Mouse (Mus musculus) urinary bladder, postnatal 4 days (tissue): ENCODE measurements around the gene Ube2q2.
"Not testable (repeated sequence)": the region's sequence is repeated elsewhere in the genome, so short reads cannot be mapped to it uniquely, and the experiment has no call there.

Experiments used
- DNase-seq, 2 experiments: peaks; one replicate each; pipeline ENCODE4 v3.0.0; 2021 to 2022; ENCODE audit warnings: low spot score in 2 of 2

Gene Ube2q2

GRCm38 (mm10) chr9:55241863-55242685 is 93.4 kb downstream of the Ube2q2 start:
- DNase-seq: no peak

DNA sequence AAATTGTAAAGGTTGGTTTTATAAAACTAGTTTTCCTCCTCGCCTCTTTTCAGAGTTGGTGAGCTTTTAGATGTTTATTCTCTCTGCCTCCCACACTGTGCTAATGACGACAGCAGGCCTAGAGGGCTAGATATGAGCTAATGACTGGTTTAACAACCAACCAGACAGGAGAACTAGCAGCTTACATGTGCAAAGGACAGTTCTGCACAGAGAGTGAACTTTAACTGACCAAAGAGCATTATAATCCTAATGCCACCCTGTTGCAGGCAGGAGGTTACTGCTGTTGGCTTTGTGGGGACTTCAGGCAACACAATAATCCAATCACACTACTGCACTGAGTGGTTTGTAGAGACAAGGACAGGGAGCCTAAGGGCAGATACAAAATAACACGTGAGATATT is 94.6 kb downstream of the Ube2q2 start:
- DNase-seq: no peak

DNA sequence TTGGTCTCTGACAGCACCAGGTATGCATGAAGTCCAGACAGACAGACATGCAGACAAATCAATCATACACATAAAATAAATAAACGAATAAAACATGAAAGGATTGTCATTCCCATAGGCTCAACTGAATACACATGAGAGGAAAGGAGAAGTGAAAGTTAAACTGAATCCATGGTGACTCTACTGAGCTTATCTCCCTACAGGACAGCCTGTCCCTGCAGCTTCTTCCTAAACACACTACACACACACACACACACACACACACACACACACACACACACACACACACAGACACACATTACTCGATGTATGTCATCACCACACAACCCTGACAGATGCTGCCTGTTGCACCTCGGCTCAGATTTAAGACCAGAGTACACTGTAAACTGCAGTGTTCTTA is 95.4 kb downstream of the Ube2q2 start:
- DNase-seq: no peak

- DNase-seq: not testable (repeated sequence)
Measured at GRCm38 (mm10) chr9:55245057-55245750, 96.5 kb downstream of the Ube2q2 start.

DNA sequence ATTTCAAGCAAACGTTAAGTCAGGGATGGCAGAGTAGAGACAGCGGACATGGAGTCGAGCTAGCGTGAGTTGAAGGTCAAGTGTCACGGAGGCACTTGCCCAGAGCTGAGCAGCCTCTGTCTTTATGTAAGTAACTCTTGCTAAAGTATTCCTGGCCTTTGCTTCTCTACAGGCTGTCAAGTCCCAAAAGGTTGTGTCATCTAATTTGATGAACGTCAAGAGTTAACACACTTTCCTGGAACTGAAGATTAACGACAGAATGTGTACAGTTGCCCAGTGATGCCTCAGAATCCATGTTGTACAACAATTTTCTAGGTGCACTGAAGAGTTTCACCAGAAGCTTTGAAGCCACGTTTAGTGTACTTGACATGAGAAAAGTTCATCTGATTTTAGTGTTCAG is 97.8 kb downstream of the Ube2q2 start:
- no peak for DNase-seq

DNA sequence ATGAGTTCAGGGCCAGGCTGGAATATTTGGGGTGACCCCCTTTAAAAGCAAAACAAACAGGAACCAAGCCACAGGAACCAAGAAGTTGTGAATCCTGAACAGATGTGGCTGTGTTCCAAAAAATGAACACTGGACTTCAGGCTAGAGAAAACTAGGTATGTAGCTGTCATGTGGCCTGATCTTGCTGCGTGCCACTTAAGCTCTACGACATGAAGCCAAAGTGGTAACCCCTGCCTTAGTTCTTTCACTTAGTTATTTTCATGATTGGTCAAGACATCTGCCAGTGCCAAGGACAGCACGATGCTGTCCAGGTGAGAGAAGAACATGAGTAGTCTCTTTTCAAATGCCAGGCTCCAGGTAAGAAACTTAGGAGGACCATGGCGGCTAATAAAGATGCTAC is 98.3 kb downstream of the Ube2q2 start:
- DNase-seq: no peak

GRCm38 (mm10) chr9:55248465-55248864 is 99.8 kb downstream of the Ube2q2 start:
- no peak for DNase-seq

GRCm38 (mm10) chr9:55250595-55251247 is 102.1 kb downstream of the Ube2q2 start:
- no peak for DNase-seq

DNA sequence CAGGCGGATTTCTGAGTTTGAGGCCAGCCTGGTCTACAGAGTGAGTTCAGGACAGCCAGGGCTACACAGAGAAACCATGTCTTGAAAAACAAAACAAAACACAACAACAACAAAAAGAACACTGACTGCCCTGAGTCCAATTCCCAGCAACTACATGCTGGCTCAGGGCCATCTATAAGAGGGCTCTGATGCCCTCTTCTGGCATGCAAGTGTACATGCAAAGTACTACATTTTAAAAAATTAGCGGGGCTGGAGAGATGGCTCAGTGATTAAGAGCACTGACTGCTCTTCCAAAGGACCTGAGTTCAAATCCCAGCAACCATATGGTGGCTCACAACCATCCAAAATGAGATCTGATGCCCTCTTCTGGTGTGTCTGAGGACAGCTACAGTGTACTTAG is 103.4 kb downstream of the Ube2q2 start:
- DNase-seq: not testable (repeated sequence)

GRCm38 (mm10) chr9:55253849-55254248 is 105.2 kb downstream of the Ube2q2 start:
- DNase-seq: no peak

GRCm38 (mm10) chr9:55255056-55255455 is 106.4 kb downstream of the Ube2q2 start:
- DNase-seq: no peak

DNA sequence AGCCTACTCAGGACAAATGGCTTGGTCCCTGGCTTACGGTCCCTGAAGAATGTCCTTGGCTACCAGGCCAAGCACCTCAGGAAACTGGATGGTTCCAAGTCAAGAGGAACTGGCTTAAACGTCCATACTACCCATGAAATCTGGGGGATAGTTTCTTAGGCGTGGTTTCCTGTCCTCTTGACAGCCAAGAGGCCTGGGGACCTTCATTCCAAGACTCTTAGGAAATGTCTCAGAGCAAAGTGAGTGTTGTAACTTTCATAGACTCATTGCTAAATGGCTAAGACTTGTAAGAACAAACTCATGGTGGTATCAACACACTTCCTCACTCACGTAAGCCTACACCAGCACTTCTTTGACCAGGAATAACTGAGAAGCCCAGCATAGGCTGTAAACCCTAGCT is 107.0 kb downstream of the Ube2q2 start:
- no peak for DNase-seq

DNA sequence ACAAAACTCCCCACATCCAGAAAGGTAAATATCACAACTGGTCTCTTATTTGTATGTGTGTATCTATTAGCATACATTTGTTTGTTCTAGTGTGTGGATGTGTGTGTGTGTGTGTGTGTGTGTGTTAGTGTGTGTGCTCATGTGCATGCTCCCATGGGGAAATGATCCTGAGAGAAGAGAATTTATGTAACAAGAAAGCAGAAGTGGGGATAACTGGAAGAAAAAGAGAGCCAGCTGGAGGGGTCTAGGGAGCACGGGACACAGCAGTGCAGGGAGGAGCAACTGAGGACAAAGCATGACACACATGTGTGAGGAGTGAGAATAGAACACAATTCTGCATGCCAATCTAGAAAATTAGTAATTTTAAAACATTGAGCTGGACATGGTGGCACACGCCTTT is 108.5 kb downstream of the Ube2q2 start:
- DNase-seq: no peak
